Mouse (Mus musculus) stomach, embryonic 15.5 days (tissue): ENCODE data around the gene Gja5. TPM values are rescaled to one million over a fixed set of nuclear protein-coding genes. Genes with fewer than 3 reads are reported as not detected.
"Not testable (repeated sequence)": the region's sequence is repeated elsewhere in the genome, so short reads cannot be mapped to it uniquely, and the experiment has no call there.

Experiments
- ATAC-seq: fragments of 200-750 bp; cut with Nextera tagmentation; 2 replicates; pipeline ENCODE4 v1.8.0; 2017; ENCODE audit warnings: low read depth, moderate number of reproducible peaks, moderate TSS enrichment; ENCODE audit not compliant: insufficient read depth, low FRiP score
- H3K27ac ChIP-seq: fragments of 300-500 bp; sonication (generic); 2 replicates; pipeline ENCODE4 v1.5.1; 2015; ENCODE audit warnings: mild to moderate bottlenecking, inconsistent platforms
- H3K27me3 ChIP-seq: fragments of 300-500 bp; sonication (generic); replicated peaks from 2 replicates; pipeline ENCODE4 v1.6.1; 2015; ENCODE audit warnings: inconsistent platforms
- H3K36me3 ChIP-seq: fragments of 300-500 bp; sonication (generic); 2 replicates; pipeline ENCODE4 v1.6.1; 2015; ENCODE audit warnings: inconsistent platforms
- H3K4me1 ChIP-seq: fragments of 300-500 bp; sonication (generic); 2 replicates; pipeline ENCODE4 v1.6.1; 2015; ENCODE audit warnings: inconsistent platforms
- H3K4me2 ChIP-seq: fragments of 300-500 bp; sonication (generic); 2 replicates; pipeline ENCODE4 v1.6.1; 2015; ENCODE audit warnings: mild to moderate bottlenecking, inconsistent platforms
- H3K4me3 ChIP-seq: fragments of 300-500 bp; sonication (generic); replicated peaks from 2 replicates; pipeline ENCODE4 v1.5.1; 2015; ENCODE audit warnings: inconsistent platforms
- H3K9ac ChIP-seq: fragments of 300-500 bp; sonication (generic); 2 replicates; pipeline ENCODE4 v1.6.1; 2015; ENCODE audit warnings: inconsistent platforms
- H3K9me3 ChIP-seq: fragments of 300-500 bp; sonication (generic); 2 replicates; pipeline ENCODE4 v1.6.1; 2016; ENCODE audit warnings: inconsistent platforms
- WGBS: fragments of 180-500 bp; shearing (Covaris S2); methylation state at CpG from one replicate; pipeline ENCODE4 v1.1.7; 2015; 5-methylcytosine and 5-hydroxymethylcytosine counted together
- polyA plus RNA-seq: library from polyadenylated mRNA; unstranded; fragments of >200 nt; fragmentation: Nextera tagmentation; extraction: Ambion mirVana; gene quantifications from 2 replicates; pipeline ENCODE4 v1.2.1, GENCODE M21; 2015

Gja5 gene
- polyA plus RNA-seq, 1 experiment from 2014 or later, result 13.1 TPM

GRCm38 (mm10) chr3:97076412-97076811, 171.9 kb downstream of the Gja5 start:
- WGBS, result 34% methylated on average over 6 of the region's 6 CpGs
- Histone ChIP-seq H3K27me3 (no peaks in the 10 kb centered on the region), H3K27ac (no peak overlapping the region), H3K4me3 (0 out of 2 replicates have a peak overlapping the region, but pooled peaks have one; percentile 19), H3K36me3 (no peaks in the 10 kb centered on the region), H3K4me1 (no peaks in the 10 kb centered on the region), H3K9me3 (no peaks in the 10 kb centered on the region), H3K4me2 (peak overlapping the region; percentile 27; the same call in 1 of the 2 replicates), H3K9ac (no peak overlapping the region)
- peak; percentile 81 for ATAC-seq

- no peaks in the 10 kb centered on the region for H3K27me3 ChIP-seq
- no peak overlapping the region for H3K27ac ChIP-seq
- no peak overlapping the region for H3K4me2 ChIP-seq
- H3K4me1 ChIP-seq, result no peaks in the 10 kb centered on the region
- no peak overlapping the region for H3K4me3 ChIP-seq
- no peaks in the 10 kb centered on the region for H3K36me3 ChIP-seq
- 31% methylated on average over 4 of the region's 4 CpGs for WGBS
- no peaks in the 10 kb centered on the region for H3K9me3 ChIP-seq
- H3K9ac ChIP-seq, result no peak overlapping the region
- ATAC-seq, result no peak
Measured at GRCm38 (mm10) chr3:97078436-97078835, 173.9 kb downstream of the Gja5 start.

- H3K4me1 ChIP-seq, result no peaks in the 10 kb centered on the region
- H3K27me3 ChIP-seq, result no peaks in the 10 kb centered on the region
- no peak overlapping the region for H3K4me2 ChIP-seq
- ATAC-seq, result no peak
- no peak overlapping the region for H3K27ac ChIP-seq
- 85% methylated on average over 5 of the region's 5 CpGs for WGBS
- peaks cover 3% of the 10 kb centered on the region; the same call in 1 of the 2 replicates for H3K9me3 ChIP-seq
- no peaks in the 10 kb centered on the region for H3K36me3 ChIP-seq
- H3K9ac ChIP-seq, result no peak overlapping the region
- no peak overlapping the region for H3K4me3 ChIP-seq
Measured at GRCm38 (mm10) chr3:97082156-97082555, 177.7 kb downstream of the Gja5 start.

- no peak overlapping the region for H3K9ac ChIP-seq
- H3K4me3 ChIP-seq, result no peak overlapping the region
- peaks cover 3% of the 10 kb centered on the region; the same call in 1 of the 2 replicates for H3K9me3 ChIP-seq
- H3K4me1 ChIP-seq, result no peaks in the 10 kb centered on the region
- H3K27ac ChIP-seq, result no peak overlapping the region
- no peaks in the 10 kb centered on the region for H3K27me3 ChIP-seq
- WGBS, result 73% methylated on average over 4 of the region's 4 CpGs
- ATAC-seq, result no peak
- no peak overlapping the region for H3K4me2 ChIP-seq
- no peaks in the 10 kb centered on the region for H3K36me3 ChIP-seq
Measured at GRCm38 (mm10) chr3:97087326-97087725, 182.8 kb downstream of the Gja5 start.

GRCm38 (mm10) chr3:97088291-97088690, 183.8 kb downstream of the Gja5 start:
- not testable (repeated sequence) for H3K4me1 ChIP-seq, ATAC-seq, H3K4me2 ChIP-seq, H3K9me3 ChIP-seq, H3K27me3 ChIP-seq, H3K27ac ChIP-seq, H3K9ac ChIP-seq, H3K4me3 ChIP-seq, H3K36me3 ChIP-seq
- 86% methylated on average over 4 of the region's 4 CpGs for WGBS

GRCm38 (mm10) chr3:97091971-97092370, 187.5 kb downstream of the Gja5 start:
- not testable (repeated sequence) for H3K4me3 ChIP-seq, H3K27ac ChIP-seq, ATAC-seq, H3K4me1 ChIP-seq, H3K4me2 ChIP-seq, H3K27me3 ChIP-seq, H3K9me3 ChIP-seq, H3K9ac ChIP-seq, H3K36me3 ChIP-seq
- 83% methylated on average over 7 of the region's 7 CpGs for WGBS

GRCm38 (mm10) chr3:97096664-97097063, 192.2 kb downstream of the Gja5 start:
- WGBS, result 77% methylated on average over 4 of the region's 4 CpGs
- H3K9ac ChIP-seq, ATAC-seq, H3K4me3 ChIP-seq, H3K9me3 ChIP-seq, H3K27ac ChIP-seq, H3K4me2 ChIP-seq, H3K27me3 ChIP-seq, H3K36me3 ChIP-seq, H3K4me1 ChIP-seq: not testable (repeated sequence)

GRCm38 (mm10) chr3:97100784-97101641, 196.5 kb downstream of the Gja5 start:
- H3K9ac ChIP-seq, result no peak overlapping the region
- H3K27me3 ChIP-seq, result no peaks in the 10 kb centered on the region
- H3K4me2 ChIP-seq, result no peak overlapping the region
- no peak overlapping the region for H3K27ac ChIP-seq
- no peak for ATAC-seq
- no peaks in the 10 kb centered on the region for H3K4me1 ChIP-seq
- H3K9me3 ChIP-seq, result no peaks in the 10 kb centered on the region
- no peak overlapping the region for H3K4me3 ChIP-seq
- no peaks in the 10 kb centered on the region for H3K36me3 ChIP-seq
- WGBS, result 65% methylated on average over 10 of the region's 10 CpGs

- H3K27ac ChIP-seq, H3K9ac ChIP-seq, H3K4me2 ChIP-seq, H3K4me1 ChIP-seq, ATAC-seq, H3K27me3 ChIP-seq, H3K9me3 ChIP-seq, H3K4me3 ChIP-seq, H3K36me3 ChIP-seq: not testable (repeated sequence)
- 81% methylated on average over 4 of the region's 5 CpGs for WGBS
Measured at GRCm38 (mm10) chr3:97103946-97104345, 199.5 kb downstream of the Gja5 start.

GRCm38 (mm10) chr3:97104696-97105430, 200.4 kb downstream of the Gja5 start:
- no peaks in the 10 kb centered on the region for H3K27me3 ChIP-seq
- ATAC-seq, result no peak
- H3K4me1 ChIP-seq, result no peaks in the 10 kb centered on the region
- no peak overlapping the region for H3K9ac ChIP-seq
- WGBS, result 78% methylated on average over 1 of the region's 1 CpGs
- no peaks in the 10 kb centered on the region for H3K9me3 ChIP-seq
- H3K36me3 ChIP-seq, result no peaks in the 10 kb centered on the region
- H3K4me2 ChIP-seq, result no peak overlapping the region
- H3K27ac ChIP-seq, result no peak overlapping the region
- no peak overlapping the region for H3K4me3 ChIP-seq

GRCm38 (mm10) chr3:97117511-97117910, 213.0 kb downstream of the Gja5 start:
- H3K4me3 ChIP-seq, result no peak overlapping the region
- H3K36me3 ChIP-seq, result no peaks in the 10 kb centered on the region
- no peaks in the 10 kb centered on the region for H3K27me3 ChIP-seq
- H3K4me2 ChIP-seq, result no peak overlapping the region
- H3K9me3 ChIP-seq, result no peaks in the 10 kb centered on the region
- no peaks in the 10 kb centered on the region for H3K4me1 ChIP-seq
- 86% methylated on average over 6 of the region's 6 CpGs for WGBS
- ATAC-seq, result no peak
- H3K27ac ChIP-seq, result no peak overlapping the region
- no peak overlapping the region for H3K9ac ChIP-seq

- Histone ChIP-seq H3K4me3 (no peak overlapping the region), H3K9ac (no peak overlapping the region), H3K36me3 (no peaks in the 10 kb centered on the region), H3K4me1 (no peaks in the 10 kb centered on the region), H3K4me2 (no peak overlapping the region), H3K27me3 (no peaks in the 10 kb centered on the region), H3K9me3 (no peaks in the 10 kb centered on the region), H3K27ac (no peak overlapping the region)
- ATAC-seq, result no peak
- WGBS, result 60% methylated on average over 12 of the region's 12 CpGs
Measured at GRCm38 (mm10) chr3:97118313-97118712, 213.8 kb downstream of the Gja5 start.
